ENCODE assay signal across 8 mouse cellular contexts in genomic region chr19:24284187-24284586, GRCm38 (mm10). TPM values are rescaled to one million over a fixed set of nuclear protein-coding genes. Genes with fewer than 3 reads are reported as not detected.
DNase-seq lines count a peak whose midpoint lies in the region; ATAC-seq and TF ChIP-seq lines count a peak whose summit lies in the region.

No protein-coding gene starts in this region.

- H3K4me1 ChIP-seq in cerebellum, adult 2 months (ENCODE audit: control insufficient read depth, insufficient read depth, low read length): no peaks in the 10 kb centered on the region
- peaks cover 6% of the 10 kb centered on the region for H3K4me1 ChIP-seq in liver, adult 2 months (ENCODE audit: control insufficient read depth, insufficient read depth, low read length)
- H3K4me1 ChIP-seq in liver, embryonic 11.5 days (replicated peaks; ENCODE audit: control insufficient read depth, insufficient read depth, low read length): no peaks in the 10 kb centered on the region; the same call in 1 of the 2 replicates

- WGBS in cerebellum, adult 2 months: 64% methylated on average over 4 of the region's 4 CpGs
- WGBS in liver, adult 2 months: 68% methylated on average over 4 of the region's 4 CpGs
- 61% methylated on average over 4 of the region's 4 CpGs for WGBS in liver, embryonic 11.5 days

- H3K9ac ChIP-seq in liver, adult 2 months (ENCODE audit: low read depth, low read length): no peak overlapping the region
- H3K9ac ChIP-seq in liver, embryonic 11.5 days (ENCODE audit: low read depth, low read length): no peak overlapping the region

- H3K27me3 ChIP-seq in cerebellum, adult 2 months (ENCODE audit: control insufficient read depth, insufficient read depth, low read length): no peaks in the 10 kb centered on the region
- H3K27me3 ChIP-seq in liver, adult 2 months (ENCODE audit: control insufficient read depth, insufficient read depth, low read length): no peaks in the 10 kb centered on the region
- no peaks in the 10 kb centered on the region for H3K27me3 ChIP-seq in liver, embryonic 11.5 days (replicated peaks; ENCODE audit: control insufficient read depth, insufficient read depth, low read length)

- DNase-seq in cerebellum, adult 2 months: peak in 1 of 2 experiments; percentile 42
- peak; percentile 64 for DNase-seq in liver, adult 2 months (ENCODE audit: extremely low read depth, low read depth, low spot score)
- DNase-seq in liver, embryonic 11.5 days (ENCODE audit: low spot score): no peak
- DNase-seq in adrenal gland, postnatal 10 days: peak; percentile 68
- DNase-seq in lung, postnatal 36 days: peak; percentile 83
- DNase-seq in thymus, postnatal 36 days: peak; percentile 28 to 45

- no peak for TF ChIP-seq POLR2A in cerebellum, adult 2 months (IDR thresholded peaks at IDR 0.05; ENCODE audit: borderline replicate concordance, insufficient read depth, low read length)
- no peak for TF ChIP-seq POLR2A in liver, adult 2 months (IDR thresholded peaks at IDR 0.05; ENCODE audit: extremely low read depth, insufficient read depth, low read length)

- ATAC-seq in cerebellum, adult (ENCODE audit: insufficient number of reproducible peaks, low FRiP score, low TSS enrichment): no peak
- ATAC-seq in liver, embryonic 11.5 days (replicated peaks; ENCODE audit: low FRiP score): no peak
- ATAC-seq in granulocyte monocyte progenitor cell, adult 5-6 weeks (replicated peaks; ENCODE audit: poor library complexity, severe bottlenecking): peak; percentile 55

- H3K9me3 ChIP-seq in liver, embryonic 11.5 days (ENCODE audit: control insufficient read depth, low read length): no peaks in the 10 kb centered on the region

- H3K27ac ChIP-seq in cerebellum, adult 2 months (ENCODE audit: insufficient read depth, low read length): no peak overlapping the region
- no peak overlapping the region for H3K27ac ChIP-seq in liver, adult 2 months (replicated peaks; ENCODE audit: insufficient read depth, low read depth, low read length)
- H3K27ac ChIP-seq in liver, embryonic 11.5 days (ENCODE audit: low read depth, low read length): no peak overlapping the region

- H3K36me3 ChIP-seq in liver, adult 2 months (ENCODE audit: control insufficient read depth, insufficient read depth, low read length): no peaks in the 10 kb centered on the region
- H3K36me3 ChIP-seq in liver, embryonic 11.5 days (ENCODE audit: control insufficient read depth, insufficient read depth, low read length): no peaks in the 10 kb centered on the region

- no peaks in the 10 kb centered on the region for H3K79me2 ChIP-seq in liver, adult 2 months (ENCODE audit: control insufficient read depth, insufficient read depth, low read length)

- H3K4me3 ChIP-seq in cerebellum, adult 2 months (replicated peaks; ENCODE audit: insufficient read depth, low read depth, low read length): no peak overlapping the region
- H3K4me3 ChIP-seq in liver, adult 2 months (ENCODE audit: insufficient read depth, low read depth, low read length): no peak overlapping the region
- H3K4me3 ChIP-seq in liver, embryonic 11.5 days (ENCODE audit: low read depth, low read length): no peak overlapping the region

- peak; percentile 73 for TF ChIP-seq CTCF in cerebellum, adult 2 months (IDR thresholded peaks at IDR 0.05; ENCODE audit: borderline replicate concordance, insufficient read depth, low read depth, low read length)
- peak; percentile 70 for TF ChIP-seq CTCF in liver, adult 2 months (IDR thresholded peaks at IDR 0.05; ENCODE audit: low read depth, low read length)

- H3K4me2 ChIP-seq in liver, embryonic 11.5 days: no peak overlapping the region

RNA-seq across cellular contexts. Expression of gene Fxn, which starts 3.8 kb away (rescaled TPM):
- polyA plus RNA-seq in cerebellum, adult 2 months (2012; rRNA removed): 13.2 and 14.5 TPM in 2 replicates
- 10.9 and 18.1 TPM in 2 replicates for total RNA-seq in liver, adult 2 months (2014; rRNA removed)
- 20.4 and 20.6 TPM in 2 replicates for polyA plus RNA-seq in liver, adult 2 months (2012; rRNA removed)
- polyA plus RNA-seq in liver, embryonic 11.5 days (2014; fragmentation: Nextera tagmentation; extraction: Ambion mirVana): 82.8 and 91.1 TPM in 2 replicates
- 10 to 100 TPM; 18.0 to 22.1 TPM for total RNA-seq in adrenal gland, postnatal 10 days (2021)
- total RNA-seq in granulocyte monocyte progenitor cell, adult 5-6 weeks (2014; fragmentation: Nextera tagmentation): 44.6 and 48.1 TPM in 2 replicates
- total RNA-seq in granulocyte monocyte progenitor cell, adult 5-6 weeks (2017): 11.1 and 14.0 TPM in 2 replicates

RNA-seq across cellular contexts. Expression of gene Tjp2, which starts 59.4 kb away (rescaled TPM):
- 26.5 and 27.7 TPM in 2 replicates for polyA plus RNA-seq in cerebellum, adult 2 months (2012; rRNA removed)
- total RNA-seq in liver, adult 2 months (2014; rRNA removed): 5.8 and 7.1 TPM in 2 replicates
- polyA plus RNA-seq in liver, adult 2 months (2012; rRNA removed): 6.5 and 6.8 TPM in 2 replicates
- 14.0 and 14.2 TPM in 2 replicates for polyA plus RNA-seq in liver, embryonic 11.5 days (2014; fragmentation: Nextera tagmentation; extraction: Ambion mirVana)
- total RNA-seq in adrenal gland, postnatal 10 days (2021): 10 to 100 TPM; 11.9 to 14.9 TPM
- total RNA-seq in granulocyte monocyte progenitor cell, adult 5-6 weeks (2014; fragmentation: Nextera tagmentation): 2.8 and 5.7 TPM in 2 replicates
- total RNA-seq in granulocyte monocyte progenitor cell, adult 5-6 weeks (2017): 3.0 and 4.7 TPM in 2 replicates
